Mouse (Mus musculus) embryonic facial prominence, embryonic 10.5 days (tissue): ENCODE results near the gene Gm11020. TPM values are rescaled to one million over a fixed set of nuclear protein-coding genes. Genes with fewer than 3 reads are reported as not detected.

Experiments
- polyA plus RNA-seq: library from polyadenylated mRNA; unstranded; fragments of >200 nt; fragmentation: Nextera tagmentation; extraction: Ambion mirVana; gene quantifications from 2 replicates; pipeline ENCODE4 v1.2.1, GENCODE M21; 2016

The Gm11020 gene
- polyA plus RNA-seq, 1 experiment from 2014 or later = not detected

Other genes with a start within 250 kb of the Gm11020 start
- gene Cdh5, start 219.9 kb upstream of the Gm11020 start, polyA plus RNA-seq = 15.4 and 15.6 TPM in 2 replicates
- 0.20 TPM in 2 replicates for gene Bean1, start 151.1 kb upstream of the Gm11020 start, polyA plus RNA-seq
- 20.2 and 21.6 TPM in 2 replicates for gene Tk2, start 73.0 kb upstream of the Gm11020 start, polyA plus RNA-seq
- 39.8 and 41.4 TPM in 2 replicates for gene Cklf, start 70.7 kb upstream of the Gm11020 start, polyA plus RNA-seq
- not detected in 2 replicates for gene Cmtm2a, start 28.4 kb upstream of the Gm11020 start, polyA plus RNA-seq
- gene Gm45711, start 11.5 kb upstream of the Gm11020 start, polyA plus RNA-seq = not detected in 2 replicates
- gene Cmtm1, start 11.4 kb upstream of the Gm11020 start, polyA plus RNA-seq = not detected in 2 replicates
- gene Cmtm2b, start 663 bp downstream of the Gm11020 start, polyA plus RNA-seq = not detected in 2 replicates
- 93.4 and 105 TPM in 2 replicates for gene Cmtm3, start 17.8 kb downstream of the Gm11020 start, polyA plus RNA-seq
- 2.2 and 2.4 TPM in 2 replicates for gene Cmtm4, start 74.2 kb downstream of the Gm11020 start, polyA plus RNA-seq
- gene Dync1li2, start 121.5 kb downstream of the Gm11020 start, polyA plus RNA-seq = 69.3 and 74.4 TPM in 2 replicates
- 0.19 and 0.26 TPM in 2 replicates for gene Terb1, start 188.3 kb downstream of the Gm11020 start, polyA plus RNA-seq
- 124 and 137 TPM in 2 replicates for gene Nae1, start 213.1 kb downstream of the Gm11020 start, polyA plus RNA-seq
- 0.75 and 1.00 TPM in 2 replicates for gene Car7, start 213.1 kb downstream of the Gm11020 start, polyA plus RNA-seq